Mouse (Mus musculus): ENCODE results near the gene Arfgap2.

DNA sequence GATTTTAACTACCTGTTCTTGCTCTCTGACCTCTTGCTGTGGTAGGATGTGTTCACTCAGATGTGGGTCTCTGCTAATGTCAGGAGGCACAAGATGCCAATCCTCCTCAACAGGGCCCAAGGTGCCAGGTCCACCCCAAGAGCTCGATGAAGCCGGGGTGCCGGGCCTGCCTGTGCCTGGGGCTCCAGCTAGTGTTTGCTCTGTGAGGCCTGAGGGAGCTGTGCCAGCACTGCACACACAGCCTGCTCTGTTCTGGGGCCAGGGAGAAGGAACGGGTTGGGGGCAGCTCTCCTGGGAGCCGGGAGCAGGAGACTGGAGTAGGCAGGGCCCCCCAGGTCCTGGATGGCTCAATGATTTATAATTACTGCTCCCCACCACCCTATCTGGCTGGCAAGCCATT, 6.7 kb upstream of the Arfgap2 start:
- TF ChIP-seq CTCF (IDR thresholded peaks at IDR 0.05; ENCODE audit: low read depth) = no peak
- TF ChIP-seq EP300 (IDR thresholded peaks at IDR 0.05; ENCODE audit: low read depth) = no peak
